ENCODE assay signal across 26 mouse cellular contexts in the genomic region with DNA sequence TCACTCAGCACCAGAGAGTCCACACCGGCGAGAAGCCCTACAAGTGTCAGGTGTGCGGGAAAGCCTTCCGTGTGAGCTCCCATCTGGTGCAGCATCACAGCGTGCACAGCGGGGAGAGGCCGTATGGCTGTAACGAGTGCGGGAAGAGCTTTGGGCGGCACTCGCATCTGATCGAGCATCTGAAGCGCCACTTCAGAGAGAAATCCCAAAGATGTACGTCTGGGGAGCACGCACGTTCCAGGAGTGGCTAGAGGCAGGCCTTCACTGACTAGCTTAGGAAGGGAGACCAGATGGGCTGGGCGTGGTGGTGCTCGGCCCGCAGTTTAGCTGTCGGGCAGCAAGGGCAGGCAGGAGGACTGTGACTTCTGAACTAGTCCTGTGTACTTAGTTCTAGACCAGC. TPM values are rescaled to one million over a fixed set of nuclear protein-coding genes. Genes with fewer than 3 reads are reported as not detected.
A peak's percentile ranks its signal among the peaks of the same experiment; 100 is the strongest.
DNase-seq lines count a peak whose midpoint lies in the region; ATAC-seq and TF ChIP-seq lines count a peak whose summit lies in the region.
"Had no signal": no experiment of that assay in that cellular context is flagged by ENCODE, and none has a peak within 500 bp of the region (broad histone marks: within the 10 kb centered on the region; RNA-seq: fewer than 3 reads in every experiment).

No protein-coding gene starts in this region.

- no peak overlapping the region for H3K4me3 ChIP-seq in liver, postnatal 0 days (ENCODE audit: low read depth, low read length)
- no peak overlapping the region for H3K4me3 ChIP-seq in liver, embryonic 12.5 days
- H3K4me3 ChIP-seq in ES-Bruce4 (ENCODE audit: low read depth, low read length) (peak overlapping the region; percentile 31), ES-E14 (ENCODE audit: insufficient read depth in 1 of 2, low read depth in 1 of 2, low read length in 2 of 2, poor library complexity in 1 of 2, severe bottlenecking in 1 of 2) (peak overlapping the region; percentile 32 to 59)
- H3K4me3 ChIP-seq: embryonic facial prominence, embryonic 12.5 days; embryonic facial prominence, embryonic 15.5 days; heart, adult 2 months; heart, embryonic 10.5 days; heart, embryonic 13.5 days had no signal

- ATAC-seq in liver, postnatal 0 days: no peak
- no peak for ATAC-seq in liver, embryonic 12.5 days
- no peak for ATAC-seq in frontal cortex, adult (ENCODE audit: low TSS enrichment)
- ATAC-seq: CD4-positive, CD25-positive, alpha-beta regulatory T cell, adult 4 months; forebrain, embryonic 14.5 days; forebrain, postnatal 0 days; hindbrain, postnatal 0 days; inflammation-experienced regulatory T-cells, adult 6 months had no signal

- no peaks in the 10 kb centered on the region for H3K27me3 ChIP-seq in liver, postnatal 0 days (ENCODE audit: insufficient read depth, low read length)
- H3K27me3 ChIP-seq in liver, embryonic 12.5 days (replicated peaks): no peaks in the 10 kb centered on the region
- no peaks in the 10 kb centered on the region for H3K27me3 ChIP-seq in ES-Bruce4 (ENCODE audit: control insufficient read depth, insufficient read depth, low read length, poor library complexity, severe bottlenecking)
- H3K27me3 ChIP-seq: embryonic facial prominence, embryonic 12.5 days; embryonic facial prominence, embryonic 15.5 days; heart, embryonic 13.5 days had no signal

- H3K27ac ChIP-seq in liver, postnatal 0 days (ENCODE audit: low read depth): 0 out of 2 replicates have a peak overlapping the region, but pooled peaks have one; percentile 29
- H3K27ac ChIP-seq in liver, embryonic 12.5 days: no peak overlapping the region
- H3K27ac ChIP-seq in ES-Bruce4 (ENCODE audit: insufficient read depth, low read length) (peak overlapping the region; percentile 68), ES-E14 (ENCODE audit: insufficient read depth, low read depth, low read length, poor library complexity, severe bottlenecking) (peak overlapping the region; percentile 42)
- H3K27ac ChIP-seq: embryonic facial prominence, embryonic 12.5 days; embryonic facial prominence, embryonic 15.5 days; heart, adult 2 months; heart, embryonic 10.5 days; heart, embryonic 13.5 days; hindbrain, embryonic 14.5 days; hindbrain, postnatal 0 days had no signal

- in situ Hi-C loops in ES-E14 (cut with MboI; ENCODE audit: low sequenced_read_pairs in 2 of 2, unreplicated experiment in 2 of 2): no loop called here

- no peak for TF ChIP-seq EP300 in liver, postnatal 0 days (IDR thresholded peaks at IDR 0.05; ENCODE audit: low read depth)
- no peak for TF ChIP-seq EP300 in ES-Bruce4 (IDR thresholded peaks at IDR 0.05; ENCODE audit: insufficient read depth, low read depth, low read length)

- no peak overlapping the region for H3K4me2 ChIP-seq in liver, postnatal 0 days (ENCODE audit: low read depth, low read length)
- H3K4me2 ChIP-seq in liver, embryonic 12.5 days: no peak overlapping the region
- H3K4me2 ChIP-seq: embryonic facial prominence, embryonic 12.5 days; embryonic facial prominence, embryonic 15.5 days; heart, embryonic 13.5 days; hindbrain, embryonic 14.5 days had no signal

- peaks cover 31% of the 10 kb centered on the region for H3K36me3 ChIP-seq in liver, postnatal 0 days (replicated peaks; ENCODE audit: insufficient read depth, low read length)
- H3K36me3 ChIP-seq in liver, embryonic 12.5 days: peaks cover 58% of the 10 kb centered on the region
- H3K36me3 ChIP-seq in ES-Bruce4 (ENCODE audit: control insufficient read depth, insufficient read depth, low read length, poor library complexity, severe bottlenecking): peaks cover 10% of the 10 kb centered on the region
- peaks cover 32% of the 10 kb centered on the region for H3K36me3 ChIP-seq in ES-E14 (ENCODE audit: control insufficient read depth, insufficient read depth, low read length, poor library complexity, severe bottlenecking)

- no peaks in the 10 kb centered on the region for H3K9me3 ChIP-seq in liver, postnatal 0 days (ENCODE audit: low read length)
- no peaks in the 10 kb centered on the region for H3K9me3 ChIP-seq in liver, embryonic 12.5 days (replicated peaks)
- H3K9me3 ChIP-seq in ES-Bruce4 (replicated peaks; ENCODE audit: control insufficient read depth, insufficient read depth, low read length, poor library complexity, severe bottlenecking) (no peaks in the 10 kb centered on the region), ES-E14 (ENCODE audit: control insufficient read depth, insufficient read depth, low read depth, low read length) (no peaks in the 10 kb centered on the region)
- H3K9me3 ChIP-seq: embryonic facial prominence, embryonic 12.5 days; embryonic facial prominence, embryonic 15.5 days; heart, embryonic 10.5 days; heart, embryonic 13.5 days had no signal

- no peak for TF ChIP-seq CTCF in liver, postnatal 0 days (IDR thresholded peaks at IDR 0.05; ENCODE audit: low read depth)
- no peak for TF ChIP-seq CTCF in ES-Bruce4 (IDR thresholded peaks at IDR 0.05; ENCODE audit: low read depth, low read length)

- peaks cover 2% of the 10 kb centered on the region; the same call in 1 of the 2 replicates for H3K4me1 ChIP-seq in liver, postnatal 0 days (ENCODE audit: insufficient read depth)
- peaks cover 3% of the 10 kb centered on the region; the same call in 1 of the 2 replicates for H3K4me1 ChIP-seq in liver, embryonic 12.5 days
- H3K4me1 ChIP-seq in ES-Bruce4 (ENCODE audit: control insufficient read depth, insufficient read depth, low read length) (peaks cover 3% of the 10 kb centered on the region), ES-E14 (ENCODE audit: control insufficient read depth in 2 of 2, insufficient read depth in 2 of 2, low read length in 2 of 2, poor library complexity in 1 of 2) (peaks cover 8 to 31% of the 10 kb centered on the region in 2 experiments)
- H3K4me1 ChIP-seq: embryonic facial prominence, embryonic 12.5 days; embryonic facial prominence, embryonic 15.5 days; heart, embryonic 10.5 days; heart, embryonic 13.5 days had no signal

- no peak for TF ChIP-seq POLR2A in ES-Bruce4 (IDR thresholded peaks at IDR 0.05; ENCODE audit: insufficient read depth, low read length)

- no peak overlapping the region for H3K9ac ChIP-seq in liver, postnatal 0 days (replicated peaks)
- no peak overlapping the region for H3K9ac ChIP-seq in liver, embryonic 12.5 days
- peak overlapping the region; percentile 30 for H3K9ac ChIP-seq in ES-Bruce4 (ENCODE audit: low read depth, poor library complexity, severe bottlenecking)
- peak overlapping the region; percentile 63 for H3K9ac ChIP-seq in ES-E14 (ENCODE audit: insufficient read depth, low read depth, low read length, poor library complexity, severe bottlenecking)
- H3K9ac ChIP-seq: embryonic facial prominence, embryonic 12.5 days; embryonic facial prominence, embryonic 15.5 days; forebrain, postnatal 0 days; heart, embryonic 13.5 days; hindbrain, embryonic 14.5 days had no signal

- WGBS in liver, postnatal 0 days (ENCODE audit: insufficient replicate concordance): 96% methylated on average over 20 of the region's 20 CpGs
- WGBS in liver, embryonic 12.5 days (ENCODE audit: insufficient replicate concordance): 91% methylated on average over 20 of the region's 20 CpGs

- no peak for DNase-seq in liver, postnatal 0 days
- DNase-seq in ES-E14 (ENCODE audit: low read depth, low spot score): no peak
- DNase-seq in retina, postnatal 1 day: no peak
- DNase-seq: adrenal gland, adult 2 months; adrenal gland, postnatal 14 days; cerebellum, adult 11 months; cerebellum, adult 2 months; cerebellum, adult 9-11 months; cerebellum, postnatal 25 days; forebrain, postnatal 0 days; gastrocnemius, postnatal 36 days; heart, adult 2 months; heart, postnatal 14 days; heart, postnatal 4 days had no signal

TF ChIP-seq in ES-E14, 5 proteins besides CTCF, POLR2A, EP300 and RAD21:
- TF ChIP-seq ZNF384 (IDR thresholded peaks at IDR 0.05; ENCODE audit: low read depth, low read length) (no peak), HCFC1 (IDR thresholded peaks at IDR 0.05; ENCODE audit: borderline replicate concordance, insufficient read depth, low read length) (no peak), CHD2 (IDR thresholded peaks at IDR 0.05; ENCODE audit: low read depth, low read length) (no peak), MAFK (IDR thresholded peaks at IDR 0.05; ENCODE audit: insufficient read depth, low read depth, low read length) (no peak), ZC3H11A (IDR thresholded peaks at IDR 0.05; ENCODE audit: borderline replicate concordance, low read depth, low read length) (no peak)

RNA-seq across cellular contexts. Expression of gene Zfp655, which starts 12.8 kb away (rescaled TPM):
- 25.4 and 27.4 TPM in 2 replicates for polyA plus RNA-seq in liver, postnatal 0 days (2015; fragmentation: Nextera tagmentation; extraction: Ambion mirVana)
- 24.7 and 25.3 TPM in 2 replicates for polyA plus RNA-seq in liver, embryonic 12.5 days (2016; fragmentation: Nextera tagmentation; extraction: Ambion mirVana)
- polyA plus RNA-seq in ES-Bruce4 (2011; ENCODE audit: insufficient read depth, insufficient read length, low read depth, missing spikeins): 72.0 and 79.3 TPM in 2 replicates
- total RNA-seq in ES-E14 (2012; rRNA removed): 31.4 and 36.1 TPM in 2 replicates

RNA-seq across cellular contexts. Expression of gene Zkscan5, which starts 14.3 kb away (rescaled TPM):
- 2.8 and 3.8 TPM in 2 replicates for polyA plus RNA-seq in liver, postnatal 0 days (2015; fragmentation: Nextera tagmentation; extraction: Ambion mirVana)
- polyA plus RNA-seq in liver, embryonic 12.5 days (2016; fragmentation: Nextera tagmentation; extraction: Ambion mirVana): 5.3 and 5.9 TPM in 2 replicates
- polyA plus RNA-seq in ES-Bruce4 (2011; ENCODE audit: insufficient read depth, insufficient read length, low read depth, missing spikeins): 20.3 and 20.4 TPM in 2 replicates
- 16.9 and 18.0 TPM in 2 replicates for total RNA-seq in ES-E14 (2012; rRNA removed)

RNA-seq across cellular contexts. Expression of gene Zkscan14, which starts 17.0 kb away (rescaled TPM):
- polyA plus RNA-seq in liver, postnatal 0 days (2015; fragmentation: Nextera tagmentation; extraction: Ambion mirVana): 5.0 and 5.5 TPM in 2 replicates
- 5.8 TPM in 2 replicates for polyA plus RNA-seq in liver, embryonic 12.5 days (2016; fragmentation: Nextera tagmentation; extraction: Ambion mirVana)
- 3.9 and 6.0 TPM in 2 replicates for polyA plus RNA-seq in ES-Bruce4 (2011; ENCODE audit: insufficient read depth, insufficient read length, low read depth, missing spikeins)
- total RNA-seq in ES-E14 (2012; rRNA removed): 5.5 TPM in 2 replicates

RNA-seq across cellular contexts. Expression of gene Atp5j2, which starts 26.8 kb away (rescaled TPM):
- 411 and 425 TPM in 2 replicates for polyA plus RNA-seq in liver, postnatal 0 days (2015; fragmentation: Nextera tagmentation; extraction: Ambion mirVana)
- polyA plus RNA-seq in liver, embryonic 12.5 days (2016; fragmentation: Nextera tagmentation; extraction: Ambion mirVana): 460 and 491 TPM in 2 replicates
- polyA plus RNA-seq in ES-Bruce4 (2011; ENCODE audit: insufficient read depth, insufficient read length, low read depth, missing spikeins): 300 and 316 TPM in 2 replicates
- 537 and 605 TPM in 2 replicates for total RNA-seq in ES-E14 (2012; rRNA removed)

RNA-seq across cellular contexts. Expression of gene Cpsf4, which starts 51.7 kb away (rescaled TPM):
- 18.1 and 19.3 TPM in 2 replicates for polyA plus RNA-seq in liver, postnatal 0 days (2015; fragmentation: Nextera tagmentation; extraction: Ambion mirVana)
- 39.0 and 39.1 TPM in 2 replicates for polyA plus RNA-seq in liver, embryonic 12.5 days (2016; fragmentation: Nextera tagmentation; extraction: Ambion mirVana)
- polyA plus RNA-seq in ES-Bruce4 (2011; ENCODE audit: insufficient read depth, insufficient read length, low read depth, missing spikeins): 47.9 and 49.6 TPM in 2 replicates
- 73.2 and 74.4 TPM in 2 replicates for total RNA-seq in ES-E14 (2012; rRNA removed)

Comparison
In these comparisons a context has a peak if more than half of its experiments do, and no peak if none do; other contexts are left out.
1. H3K4me3 ChIP-seq: peak in ES-Bruce4 (single experiment) and ES-E14 (2 of 2); none in liver, postnatal 0 days (single experiment) and liver, embryonic 12.5 days (single experiment).
2. H3K9ac ChIP-seq: peak in ES-Bruce4 (single experiment) and ES-E14 (single experiment); none in liver, postnatal 0 days (single experiment) and liver, embryonic 12.5 days (single experiment).